Mouse (Mus musculus) neural tube, embryonic 13.5 days (tissue): Measurements from ENCODE around the gene Inmt. TPM values are rescaled to one million over a fixed set of nuclear protein-coding genes. Genes with fewer than 3 reads are reported as not detected.

ENCODE experiments used
- ATAC-seq: fragments of 200-750 bp; cut with Nextera tagmentation; 2 replicates; pipeline ENCODE4 v1.8.0; 2017; ENCODE audit warnings: low read depth, mild to moderate bottlenecking, moderate TSS enrichment, moderate library complexity
- H3K27ac ChIP-seq: fragments of 300-500 bp; sonication (generic); replicated peaks from 2 replicates; pipeline ENCODE4 v1.5.1; 2015; ENCODE audit warnings: moderate library complexity, mild to moderate bottlenecking, inconsistent platforms
- H3K27me3 ChIP-seq: fragments of 300-500 bp; sonication (generic); 2 replicates; pipeline ENCODE4 v1.6.1; 2015; ENCODE audit warnings: mild to moderate bottlenecking, inconsistent platforms
- H3K36me3 ChIP-seq: fragments of 300-500 bp; sonication (generic); 2 replicates; pipeline ENCODE4 v1.6.1; 2015; ENCODE audit warnings: mild to moderate bottlenecking, inconsistent platforms
- H3K4me1 ChIP-seq: fragments of 300-500 bp; sonication (generic); replicated peaks from 2 replicates; pipeline ENCODE4 v1.6.1; 2015; ENCODE audit warnings: inconsistent platforms
- H3K4me2 ChIP-seq: fragments of 300-500 bp; sonication (generic); 2 replicates; pipeline ENCODE4 v1.6.1; 2015; ENCODE audit warnings: inconsistent platforms, mild to moderate bottlenecking, moderate library complexity
- H3K4me3 ChIP-seq: fragments of 300-500 bp; sonication (generic); 2 replicates; pipeline ENCODE4 v1.5.1; 2015; ENCODE audit warnings: mild to moderate bottlenecking, inconsistent platforms
- H3K9ac ChIP-seq: fragments of 300-500 bp; sonication (generic); 2 replicates; pipeline ENCODE4 v1.6.1; 2015; ENCODE audit warnings: moderate library complexity, mild to moderate bottlenecking, inconsistent platforms
- H3K9me3 ChIP-seq: fragments of 300-500 bp; sonication (generic); 2 replicates; pipeline ENCODE4 v1.6.1; 2016; ENCODE audit warnings: inconsistent platforms
- WGBS: fragments of 180-500 bp; shearing (Covaris S2); methylation state at CpG from one replicate; pipeline ENCODE4 v1.1.7; 2015; 5-methylcytosine and 5-hydroxymethylcytosine counted together
- polyA plus RNA-seq: library from polyadenylated mRNA; unstranded; fragments of >200 nt; fragmentation: Nextera tagmentation; extraction: Ambion mirVana; gene quantifications from 2 replicates; pipeline ENCODE4 v1.2.1, GENCODE M21; 2015

The Inmt gene
- polyA plus RNA-seq, 1 experiment from 2014 or later: not detected

DNA sequence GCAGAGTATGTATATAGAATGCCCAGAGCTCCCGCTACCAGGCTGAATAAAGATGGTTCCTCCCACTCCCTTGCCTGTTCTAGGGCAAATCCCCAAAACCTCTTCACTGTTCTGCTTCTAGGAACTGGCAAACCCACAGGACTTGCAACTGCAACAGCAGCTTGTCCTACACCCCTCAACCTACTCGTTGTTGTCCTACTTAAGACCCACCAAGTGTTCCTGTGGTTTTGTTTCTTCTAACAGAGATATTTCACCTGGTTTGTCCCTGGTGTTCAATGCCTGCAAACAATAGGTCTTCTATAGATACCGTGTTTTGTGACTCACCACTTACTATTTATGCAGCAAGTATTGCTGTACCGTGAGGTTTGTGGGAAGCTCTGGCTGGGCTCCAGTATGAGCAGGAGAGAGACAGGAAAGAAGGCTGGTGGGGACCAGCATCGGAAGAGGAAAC is 13.5 kb downstream of the Inmt start:
- Histone ChIP-seq H3K9me3 (no peaks in the 10 kb centered on the region), H3K9ac (no peak overlapping the region), H3K4me1 (no peaks in the 10 kb centered on the region), H3K4me2 (no peak overlapping the region), H3K27ac (no peak overlapping the region), H3K27me3 (peaks cover 99% of the 10 kb centered on the region), H3K4me3 (no peak overlapping the region), H3K36me3 (no peaks in the 10 kb centered on the region)
- ATAC-seq: no peak
- 81% methylated on average over 5 of the region's 5 CpGs for WGBS

- Histone ChIP-seq H3K4me3 (no peak overlapping the region), H3K9ac (no peak overlapping the region), H3K4me2 (no peak overlapping the region), H3K4me1 (no peaks in the 10 kb centered on the region), H3K27ac (no peak overlapping the region), H3K9me3 (no peaks in the 10 kb centered on the region), H3K36me3 (no peaks in the 10 kb centered on the region), H3K27me3 (peaks cover 94% of the 10 kb centered on the region)
- 53% methylated on average over 1 of the region's 1 CpGs for WGBS
- no peak for ATAC-seq
Measured at GRCm38 (mm10) chr6:55159256-55159655, 15.6 kb downstream of the Inmt start.

DNA sequence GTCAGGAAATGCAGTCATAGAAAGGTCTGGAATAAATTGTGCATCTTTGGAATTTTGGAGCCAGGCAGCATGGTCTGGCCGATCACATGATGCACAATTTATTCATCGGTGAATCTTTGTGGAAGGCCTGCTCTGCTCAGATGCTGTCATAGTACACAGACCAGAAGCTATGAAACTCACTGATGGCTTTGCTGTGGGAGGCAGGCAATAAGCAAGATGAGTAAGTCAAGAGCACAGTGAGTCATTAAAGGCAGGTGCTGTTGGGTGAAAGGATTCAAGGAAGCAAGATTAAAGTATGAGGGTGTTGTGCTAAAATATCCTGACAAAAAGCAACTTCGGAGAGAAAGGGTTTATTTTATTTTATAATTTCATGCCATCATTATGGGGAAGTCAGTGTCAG is 22.6 kb downstream of the Inmt start:
- H3K4me2 ChIP-seq: no peak overlapping the region
- no peak for ATAC-seq
- WGBS: 93% methylated on average over 3 of the region's 3 CpGs

DNA sequence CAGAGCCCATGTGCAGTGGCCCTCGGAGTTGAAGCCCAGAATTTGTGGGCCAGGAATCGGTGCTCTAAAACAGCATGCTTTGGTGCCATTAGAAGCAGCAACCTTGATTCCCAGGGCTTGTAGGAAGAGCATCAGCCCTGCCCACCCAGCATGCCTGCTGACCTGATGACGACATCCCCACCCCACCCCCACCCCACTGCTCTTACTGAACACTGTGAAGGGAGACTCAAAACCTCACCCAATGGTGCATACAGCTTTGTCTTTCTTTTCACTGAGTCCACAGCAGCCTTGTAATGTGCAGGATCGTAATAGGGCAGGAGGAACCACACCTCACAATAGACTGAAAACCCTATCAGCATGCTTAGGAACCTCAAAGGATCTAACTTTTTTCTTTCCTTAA is 28.7 kb downstream of the Inmt start:
- H3K4me3 ChIP-seq: no peak overlapping the region
- no peak for ATAC-seq
- H3K4me2 ChIP-seq: no peak overlapping the region
- H3K36me3 ChIP-seq: no peaks in the 10 kb centered on the region
- no peaks in the 10 kb centered on the region; the same call in 1 of the 2 replicates for H3K4me1 ChIP-seq
- H3K9me3 ChIP-seq: peaks cover 9% of the 10 kb centered on the region; the same call in 1 of the 2 replicates
- H3K27me3 ChIP-seq: peaks cover 13% of the 10 kb centered on the region
- H3K27ac ChIP-seq: no peak overlapping the region
- WGBS: 23% methylated on average over 4 of the region's 4 CpGs
- no peak overlapping the region for H3K9ac ChIP-seq

More for the DNA sequence above, 22.6 kb downstream of the Inmt start:
- no peaks in the 10 kb centered on the region for H3K9me3 ChIP-seq
- H3K4me1 ChIP-seq: no peaks in the 10 kb centered on the region
- H3K9ac ChIP-seq: no peak overlapping the region
- no peaks in the 10 kb centered on the region for H3K36me3 ChIP-seq
- no peak overlapping the region for H3K4me3 ChIP-seq
- H3K27me3 ChIP-seq: peaks cover 43% of the 10 kb centered on the region
- no peak overlapping the region for H3K27ac ChIP-seq

- Histone ChIP-seq H3K36me3 (no peaks in the 10 kb centered on the region), H3K9me3 (peaks cover 9% of the 10 kb centered on the region; the same call in 1 of the 2 replicates), H3K4me1 (no peaks in the 10 kb centered on the region; the same call in 1 of the 2 replicates), H3K4me3 (no peak overlapping the region), H3K9ac (no peak overlapping the region), H3K4me2 (no peak overlapping the region), H3K27ac (no peak overlapping the region), H3K27me3 (peaks cover 12% of the 10 kb centered on the region)
- WGBS: 76% methylated on average over 5 of the region's 5 CpGs
- ATAC-seq: no peak
Measured at GRCm38 (mm10) chr6:55145285-55145684, 29.6 kb downstream of the Inmt start.

GRCm38 (mm10) chr6:55138343-55138742 is 36.5 kb downstream of the Inmt start:
- no peaks in the 10 kb centered on the region for H3K4me1 ChIP-seq
- H3K4me3 ChIP-seq: no peak overlapping the region
- no peak overlapping the region for H3K4me2 ChIP-seq
- H3K27ac ChIP-seq: no peak overlapping the region
- H3K9ac ChIP-seq: no peak overlapping the region
- H3K9me3 ChIP-seq: 0 out of 2 replicates have a peak, but pooled peaks cover 2% of the 10 kb centered on the region
- no peaks in the 10 kb centered on the region for H3K36me3 ChIP-seq
- ATAC-seq: no peak
- no peaks in the 10 kb centered on the region for H3K27me3 ChIP-seq

GRCm38 (mm10) chr6:55133425-55133824 is 41.4 kb downstream of the Inmt start:
- Histone ChIP-seq H3K36me3 (no peaks in the 10 kb centered on the region), H3K27ac (no peak overlapping the region), H3K4me1 (no peaks in the 10 kb centered on the region), H3K9ac (no peak overlapping the region), H3K4me2 (no peak overlapping the region), H3K27me3 (no peaks in the 10 kb centered on the region), H3K4me3 (no peak overlapping the region), H3K9me3 (no peaks in the 10 kb centered on the region)
- ATAC-seq: no peak
- WGBS: 88% methylated on average over 1 of the region's 1 CpGs

DNA sequence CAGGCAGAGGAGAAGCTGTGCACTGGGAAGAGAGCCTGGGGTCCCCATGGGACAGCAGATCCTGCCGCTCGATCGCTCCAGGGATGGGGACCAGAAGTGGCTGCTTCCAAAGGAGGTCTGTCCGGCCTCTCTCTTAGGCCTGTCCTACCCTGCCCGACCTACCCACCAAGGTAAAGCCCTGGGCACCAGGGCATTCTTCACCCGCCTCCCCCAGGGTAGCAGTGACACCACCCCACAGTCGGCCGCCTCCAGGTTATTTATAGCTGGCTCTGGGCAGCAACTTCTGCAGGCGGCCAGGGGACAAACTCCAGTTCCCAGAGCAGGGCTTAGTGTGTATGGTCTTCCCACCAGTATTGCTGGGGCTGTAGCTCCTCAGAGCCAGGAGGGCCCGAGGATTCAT is 42.0 kb downstream of the Inmt start, which contains the start of gene Crhr2:
Gene Crhr2, minus strand, starts transcription at position 223 of the 400 bp plus-strand sequence.
- no peaks in the 10 kb centered on the region for H3K27me3 ChIP-seq
- no peaks in the 10 kb centered on the region for H3K9me3 ChIP-seq
- no peaks in the 10 kb centered on the region for H3K4me1 ChIP-seq
- WGBS: 72% methylated on average over 10 of the region's 10 CpGs
- H3K4me2 ChIP-seq: no peak within 1 kb of the TSS
- H3K9ac ChIP-seq: no peak within 1 kb of the TSS
- no peak for ATAC-seq
- no peak within 1 kb of the TSS for H3K4me3 ChIP-seq
- H3K27ac ChIP-seq: no peak within 1 kb of the TSS
- no peaks in the 10 kb centered on the region for H3K36me3 ChIP-seq

- H3K27ac ChIP-seq: no peak overlapping the region
- H3K4me2 ChIP-seq: no peak overlapping the region
- no peaks in the 10 kb centered on the region for H3K9me3 ChIP-seq
- no peak overlapping the region for H3K4me3 ChIP-seq
- WGBS: 82% methylated on average over 4 of the region's 4 CpGs
- no peak overlapping the region for H3K9ac ChIP-seq
- no peaks in the 10 kb centered on the region for H3K27me3 ChIP-seq
- H3K36me3 ChIP-seq: no peaks in the 10 kb centered on the region
- no peaks in the 10 kb centered on the region for H3K4me1 ChIP-seq
- ATAC-seq: no peak
Measured at GRCm38 (mm10) chr6:55131301-55131700, 43.5 kb downstream of the Inmt start.

DNA sequence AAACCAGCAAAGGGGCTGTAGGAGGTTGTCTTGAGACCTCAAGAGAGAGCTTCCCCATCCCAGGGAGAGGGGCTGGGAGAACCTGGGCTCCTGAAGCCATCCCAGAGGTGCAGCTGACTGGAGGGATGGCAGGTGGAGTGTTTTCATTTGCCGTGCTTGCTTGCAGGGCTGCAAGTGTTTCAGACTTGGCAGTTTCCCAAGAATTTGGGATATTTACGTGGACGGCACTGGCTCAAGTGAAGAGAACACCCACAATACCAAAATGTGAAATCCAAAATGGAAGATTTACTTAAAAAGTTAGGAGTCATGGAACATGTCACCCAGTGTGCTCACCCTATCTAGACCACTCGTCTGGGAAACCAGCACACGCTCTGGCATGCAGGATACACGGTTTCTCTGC is 44.2 kb downstream of the Inmt start:
- 76% methylated on average over 6 of the region's 6 CpGs for WGBS
- H3K4me2 ChIP-seq: no peak overlapping the region
- no peak overlapping the region for H3K4me3 ChIP-seq
- no peak for ATAC-seq
- no peak overlapping the region for H3K27ac ChIP-seq
- H3K9ac ChIP-seq: no peak overlapping the region
- H3K4me1 ChIP-seq: no peaks in the 10 kb centered on the region
- H3K27me3 ChIP-seq: no peaks in the 10 kb centered on the region
- no peaks in the 10 kb centered on the region for H3K9me3 ChIP-seq
- no peaks in the 10 kb centered on the region for H3K36me3 ChIP-seq

GRCm38 (mm10) chr6:55128391-55128790 is 46.5 kb downstream of the Inmt start:
- Histone ChIP-seq H3K9ac (no peak overlapping the region), H3K9me3 (no peaks in the 10 kb centered on the region), H3K27ac (no peak overlapping the region), H3K4me3 (no peak overlapping the region), H3K4me1 (no peaks in the 10 kb centered on the region), H3K27me3 (peaks cover 8% of the 10 kb centered on the region; the same call in 1 of the 2 replicates), H3K4me2 (no peak overlapping the region), H3K36me3 (no peaks in the 10 kb centered on the region)
- ATAC-seq: no peak

GRCm38 (mm10) chr6:55126576-55126975 is 48.3 kb downstream of the Inmt start:
- no peak overlapping the region for H3K27ac ChIP-seq
- ATAC-seq: no peak
- peaks cover 7% of the 10 kb centered on the region for H3K4me1 ChIP-seq
- H3K4me3 ChIP-seq: no peak overlapping the region
- H3K9me3 ChIP-seq: no peaks in the 10 kb centered on the region
- peaks cover 15% of the 10 kb centered on the region; the same call in 1 of the 2 replicates for H3K27me3 ChIP-seq
- no peak overlapping the region for H3K9ac ChIP-seq
- no peaks in the 10 kb centered on the region for H3K36me3 ChIP-seq
- 91% methylated on average over 5 of the region's 5 CpGs for WGBS
- no peak overlapping the region for H3K4me2 ChIP-seq

DNA sequence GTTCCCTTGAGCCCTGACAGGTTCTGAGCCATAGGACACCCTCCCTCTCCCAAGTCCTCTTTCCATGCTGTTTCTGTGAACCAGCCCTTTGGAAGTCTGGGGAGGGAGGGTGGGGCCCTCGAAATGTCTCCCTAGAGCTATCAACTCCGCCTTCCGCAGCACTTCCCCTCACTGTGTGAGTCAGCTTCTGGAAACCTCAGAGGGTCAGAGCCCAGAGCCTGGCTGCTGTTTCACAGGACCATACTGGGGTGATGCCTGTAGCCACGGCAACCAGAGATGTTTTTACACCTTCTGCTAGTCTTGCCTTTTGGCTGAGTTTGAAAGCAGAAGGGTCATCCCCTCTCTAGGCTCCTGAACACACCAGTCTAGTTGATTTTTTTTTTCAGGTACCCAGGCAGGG is 51.8 kb downstream of the Inmt start:
- no peaks in the 10 kb centered on the region for H3K9me3 ChIP-seq
- H3K36me3 ChIP-seq: no peaks in the 10 kb centered on the region
- no peak overlapping the region for H3K4me3 ChIP-seq
- ATAC-seq: no peak
- H3K4me1 ChIP-seq: peaks cover 12% of the 10 kb centered on the region
- H3K27me3 ChIP-seq: peaks cover 40% of the 10 kb centered on the region
- no peak overlapping the region for H3K4me2 ChIP-seq
- 34% methylated on average over 4 of the region's 4 CpGs for WGBS
- no peak overlapping the region for H3K9ac ChIP-seq
- no peak overlapping the region for H3K27ac ChIP-seq
